Mouse (Mus musculus): ENCODE results near the gene Gm26992. TPM values are rescaled to one million over a fixed set of nuclear protein-coding genes. Genes with fewer than 3 reads are reported as not detected.

Gene Gm26992
- polyA plus RNA-seq (2014; fragmentation: Illumina TruSeq; extraction: RNeasy Lipid Tissue Mini Kit (QIAGEN cat#74804); ENCODE audit: low read depth, low replicate concordance): not detected

GRCm38 (mm10) chrX:103421710-103422109, at the start of gene Gm26992:
Gene Gm26992, plus strand, starts transcription at chrX:103422010.

GRCm38 (mm10) chrX:103414167-103414566, 7.6 kb upstream of the Gm26992 start, which contains the start of gene Tsx:
Gene Tsx, plus strand, starts transcription at chrX:103414467.

Other genes starting within 250 kb of the Gm26992 start
- gene Nap1l2, start 235.4 kb upstream of the Gm26992 start, polyA plus RNA-seq (2014; fragmentation: Illumina TruSeq; extraction: RNeasy Lipid Tissue Mini Kit (QIAGEN cat#74804); ENCODE audit: low read depth, low replicate concordance): not detected
- gene Cdx4, start 100.6 kb upstream of the Gm26992 start, polyA plus RNA-seq (2014; fragmentation: Illumina TruSeq; extraction: RNeasy Lipid Tissue Mini Kit (QIAGEN cat#74804); ENCODE audit: low read depth, low replicate concordance): not detected
- 0.99 TPM for gene Chic1, start 65.5 kb upstream of the Gm26992 start, polyA plus RNA-seq (2014; fragmentation: Illumina TruSeq; extraction: RNeasy Lipid Tissue Mini Kit (QIAGEN cat#74804); ENCODE audit: low read depth, low replicate concordance)
- gene Tsx, start 7.5 kb upstream of the Gm26992 start, polyA plus RNA-seq (2014; fragmentation: Illumina TruSeq; extraction: RNeasy Lipid Tissue Mini Kit (QIAGEN cat#74804); ENCODE audit: low read depth, low replicate concordance): not detected
- gene Zcchc13, start 208.6 kb downstream of the Gm26992 start, polyA plus RNA-seq (2014; fragmentation: Illumina TruSeq; extraction: RNeasy Lipid Tissue Mini Kit (QIAGEN cat#74804); ENCODE audit: low read depth, low replicate concordance): not detected

All from heart, adult 10 weeks (tissue).